Mouse (Mus musculus): Measurements from ENCODE around the gene Inpp4b.
"Not testable (repeated sequence)": the region's sequence is repeated elsewhere in the genome, so short reads cannot be mapped to it uniquely, and the experiment has no call there.

Inpp4b gene

GRCm38 (mm10) chr8:82004158-82004557 is 661.8 kb downstream of the Inpp4b start:
- in situ Hi-C loops (cut with MboI; ENCODE audit: low pct_unique_long_range_greater_than_20kb in 1 of 2, low sequenced_read_pairs in 2 of 2, unreplicated experiment in 1 of 2), result no loop called here

- in situ Hi-C loops (cut with MboI; ENCODE audit: low pct_unique_long_range_greater_than_20kb in 1 of 2, low sequenced_read_pairs in 2 of 2, unreplicated experiment in 1 of 2), result no loop called here
Measured at GRCm38 (mm10) chr8:82005466-82005865, 663.1 kb downstream of the Inpp4b start.

DNA sequence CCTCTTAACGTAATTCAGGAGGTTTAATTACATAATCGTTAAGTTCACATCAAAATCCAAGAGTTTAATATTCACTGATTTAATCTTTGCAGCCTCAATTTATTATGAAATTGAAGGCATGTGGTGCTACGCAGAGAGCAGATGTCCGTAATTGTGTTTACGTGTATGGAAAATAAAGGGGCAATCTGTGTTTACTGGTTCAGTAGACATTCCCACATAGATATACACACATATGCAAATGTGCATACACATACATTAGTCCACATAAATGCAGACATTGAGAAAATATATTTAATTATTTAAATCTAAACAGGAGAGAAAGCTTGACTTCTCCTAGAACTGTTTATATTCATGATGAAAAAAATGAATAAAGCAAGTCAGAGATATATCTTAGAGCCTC is 675.4 kb downstream of the Inpp4b start:
- in situ Hi-C loops (cut with MboI; ENCODE audit: low pct_unique_long_range_greater_than_20kb in 1 of 2, low sequenced_read_pairs in 2 of 2, unreplicated experiment in 1 of 2), result no loop called here

DNA sequence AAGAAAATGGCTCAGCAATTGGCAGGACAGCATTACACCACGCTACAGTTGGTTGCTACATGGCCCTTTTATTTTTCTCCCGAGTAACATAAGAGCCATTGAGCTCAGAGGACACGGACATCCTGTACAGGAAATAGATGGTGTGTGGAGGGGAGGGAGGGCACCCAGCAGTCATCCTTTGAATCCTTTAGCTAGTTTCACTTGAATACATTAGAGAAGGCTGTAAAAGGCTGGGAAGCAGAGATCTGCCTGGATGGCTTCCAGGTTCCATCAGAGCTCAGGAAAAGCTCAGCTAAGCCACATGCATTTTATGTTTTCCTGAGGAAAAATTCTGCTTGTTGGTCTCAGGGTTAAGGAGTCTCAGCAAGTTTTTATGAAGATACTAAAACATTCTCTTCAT is 685.0 kb downstream of the Inpp4b start:
- in situ Hi-C loops (cut with MboI; ENCODE audit: low pct_unique_long_range_greater_than_20kb in 1 of 2, low sequenced_read_pairs in 2 of 2, unreplicated experiment in 1 of 2), result no loop called here

DNA sequence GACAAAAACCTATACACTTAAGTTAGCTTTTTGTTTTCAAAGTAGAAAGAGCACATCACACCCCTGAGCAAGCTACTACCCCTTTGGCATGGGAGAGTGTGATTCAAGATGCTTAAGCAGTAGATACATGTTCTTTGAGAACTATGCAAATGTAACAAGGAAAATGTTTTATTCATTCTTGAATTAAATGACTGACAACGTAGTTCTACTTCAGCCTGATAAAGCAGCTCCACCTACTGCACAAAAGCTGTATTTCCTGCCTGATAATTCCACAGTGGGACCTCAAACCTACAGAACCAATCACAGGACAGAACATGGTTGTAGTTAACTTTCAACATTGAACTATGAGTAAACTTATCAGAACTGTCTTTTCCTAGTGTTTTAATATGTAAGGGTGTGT is 686.5 kb downstream of the Inpp4b start:
- in situ Hi-C loops (cut with MboI; ENCODE audit: low pct_unique_long_range_greater_than_20kb in 1 of 2, low sequenced_read_pairs in 2 of 2, unreplicated experiment in 1 of 2), result no loop called here

DNA sequence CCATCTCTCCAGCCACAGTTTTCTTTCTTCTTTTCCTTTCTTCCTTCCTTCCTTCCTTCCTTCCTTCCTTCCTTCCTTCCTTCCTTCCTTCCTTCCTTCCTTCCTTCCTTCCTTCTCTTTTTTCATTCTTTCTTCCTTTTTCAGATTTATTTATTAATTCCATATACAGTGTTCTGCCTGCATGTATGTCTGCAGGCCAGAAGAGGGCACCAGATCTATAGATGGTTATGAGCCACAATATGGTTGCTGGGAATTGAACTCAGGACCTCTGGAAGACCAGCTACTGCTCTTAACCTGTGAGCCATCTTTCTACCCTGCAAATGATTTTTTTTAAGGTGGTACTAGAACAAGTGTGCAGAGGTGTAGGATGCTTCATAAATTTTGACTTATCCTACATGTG is 689.7 kb downstream of the Inpp4b start:
- in situ Hi-C loops (cut with MboI; ENCODE audit: low pct_unique_long_range_greater_than_20kb in 1 of 2, low sequenced_read_pairs in 2 of 2, unreplicated experiment in 1 of 2), result not testable (repeated sequence)

DNA sequence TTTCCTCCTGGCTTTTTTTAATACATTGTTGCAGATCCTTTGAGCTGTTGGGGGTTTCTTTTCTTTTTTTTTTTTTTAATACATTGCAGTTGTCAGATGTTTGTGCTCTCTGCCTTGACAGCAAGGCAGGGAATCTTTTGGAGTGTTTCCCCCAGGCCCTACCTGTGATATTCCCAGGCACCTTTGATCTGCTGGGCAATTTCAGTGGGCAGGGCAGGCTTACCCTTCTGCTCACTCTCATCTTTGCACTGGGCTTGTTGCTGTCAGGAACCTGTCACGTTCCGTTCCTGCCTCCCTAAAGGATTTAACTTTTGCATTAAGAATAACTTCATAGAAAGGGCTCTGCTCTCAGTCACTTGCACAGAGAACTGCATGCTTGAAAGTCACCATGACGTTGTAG is 711.7 kb downstream of the Inpp4b start:
- in situ Hi-C loops (cut with MboI; ENCODE audit: low pct_unique_long_range_greater_than_20kb in 1 of 2, low sequenced_read_pairs in 2 of 2, unreplicated experiment in 1 of 2), result no loop called here

DNA sequence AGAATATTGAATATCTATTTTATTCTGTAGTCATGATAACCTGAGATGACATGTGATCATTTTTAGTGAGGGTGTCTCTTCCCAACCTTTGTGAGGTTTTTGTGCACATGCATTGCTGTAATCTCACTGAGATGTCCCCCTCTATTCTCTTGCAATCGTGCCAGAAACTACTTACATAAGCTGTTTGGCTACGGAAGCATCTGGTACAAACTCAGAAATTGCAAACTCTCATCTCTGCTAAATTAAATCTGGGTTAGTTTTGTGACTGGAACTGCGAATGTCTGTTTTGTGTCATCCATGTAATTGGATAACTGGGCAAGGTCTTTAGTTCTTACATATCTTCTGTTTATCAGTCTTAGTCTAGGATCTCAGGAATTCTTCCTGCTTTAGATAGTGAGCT is 725.3 kb downstream of the Inpp4b start:
- in situ Hi-C loops (cut with MboI; ENCODE audit: low pct_unique_long_range_greater_than_20kb in 1 of 2, low sequenced_read_pairs in 2 of 2, unreplicated experiment in 1 of 2), result no loop called here

DNA sequence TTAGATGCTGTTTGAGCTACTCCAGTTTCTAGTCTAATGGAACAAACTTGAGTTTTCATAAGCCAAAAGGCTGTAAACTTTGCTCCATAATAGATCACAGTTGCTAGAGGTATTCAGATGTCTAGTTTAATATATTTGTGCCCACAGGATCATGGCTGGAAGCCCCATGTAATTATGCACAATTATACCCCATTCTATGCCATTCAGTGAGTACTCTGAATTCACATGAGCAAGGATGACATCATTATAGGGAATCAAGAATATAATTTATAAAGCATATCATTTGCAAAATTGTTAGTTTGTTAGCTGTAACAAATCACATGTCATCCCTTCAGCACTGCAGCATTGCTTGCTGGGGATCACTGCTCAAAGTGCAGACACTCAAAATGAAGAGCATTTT is 736.9 kb downstream of the Inpp4b start:
- in situ Hi-C loops (cut with MboI; ENCODE audit: low pct_unique_long_range_greater_than_20kb in 1 of 2, low sequenced_read_pairs in 2 of 2, unreplicated experiment in 1 of 2), result no loop called here

- in situ Hi-C loops (cut with MboI; ENCODE audit: low pct_unique_long_range_greater_than_20kb in 1 of 2, low sequenced_read_pairs in 2 of 2, unreplicated experiment in 1 of 2), result not testable (repeated sequence)
Measured at GRCm38 (mm10) chr8:82086631-82087030, 744.3 kb downstream of the Inpp4b start.

DNA sequence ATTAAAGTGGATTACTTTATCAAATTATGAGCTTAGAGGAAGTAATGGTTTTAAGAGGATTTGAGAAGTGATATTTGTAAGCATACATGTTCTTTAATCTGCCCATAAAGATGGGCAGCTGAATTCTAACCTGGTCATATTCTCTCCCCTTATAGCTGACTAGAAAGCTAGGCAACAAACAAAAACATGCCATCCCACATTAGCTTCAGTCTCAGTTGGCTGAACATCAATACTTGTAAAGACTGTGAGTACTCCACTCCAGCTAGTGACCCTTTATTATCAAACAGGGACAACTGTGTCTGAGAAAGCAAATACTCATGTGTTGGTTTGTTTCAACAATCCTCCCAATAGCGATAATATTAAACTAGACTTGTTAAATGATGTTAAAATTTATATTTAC is 748.5 kb downstream of the Inpp4b start:
- in situ Hi-C loops (cut with MboI; ENCODE audit: low pct_unique_long_range_greater_than_20kb in 1 of 2, low sequenced_read_pairs in 2 of 2, unreplicated experiment in 1 of 2), result no loop called here

DNA sequence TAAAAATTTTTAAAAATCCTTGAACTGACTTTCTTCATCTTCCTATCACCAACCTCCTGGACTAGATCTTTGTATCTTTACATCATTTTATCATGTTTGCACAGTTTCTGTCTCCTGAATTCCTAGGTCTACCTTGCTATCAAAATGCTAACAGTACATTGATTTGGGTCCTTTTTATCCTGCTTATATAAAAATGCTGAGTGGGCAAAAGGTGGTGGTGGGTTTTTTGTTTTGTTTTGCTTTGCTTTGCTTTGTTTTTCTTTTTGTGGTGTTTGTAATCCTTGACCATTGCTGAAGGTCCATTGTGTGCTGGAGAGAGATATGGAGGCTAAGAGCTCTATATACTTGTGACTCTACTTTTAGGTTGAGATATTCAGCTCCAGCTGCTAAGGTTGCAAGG is 750.9 kb downstream of the Inpp4b start:
- in situ Hi-C loops (cut with MboI; ENCODE audit: low pct_unique_long_range_greater_than_20kb in 1 of 2, low sequenced_read_pairs in 2 of 2, unreplicated experiment in 1 of 2), result no loop called here

- in situ Hi-C loops (cut with MboI; ENCODE audit: low pct_unique_long_range_greater_than_20kb in 1 of 2, low sequenced_read_pairs in 2 of 2, unreplicated experiment in 1 of 2), result no loop called here
Measured at GRCm38 (mm10) chr8:82104560-82104959, 762.2 kb downstream of the Inpp4b start.

DNA sequence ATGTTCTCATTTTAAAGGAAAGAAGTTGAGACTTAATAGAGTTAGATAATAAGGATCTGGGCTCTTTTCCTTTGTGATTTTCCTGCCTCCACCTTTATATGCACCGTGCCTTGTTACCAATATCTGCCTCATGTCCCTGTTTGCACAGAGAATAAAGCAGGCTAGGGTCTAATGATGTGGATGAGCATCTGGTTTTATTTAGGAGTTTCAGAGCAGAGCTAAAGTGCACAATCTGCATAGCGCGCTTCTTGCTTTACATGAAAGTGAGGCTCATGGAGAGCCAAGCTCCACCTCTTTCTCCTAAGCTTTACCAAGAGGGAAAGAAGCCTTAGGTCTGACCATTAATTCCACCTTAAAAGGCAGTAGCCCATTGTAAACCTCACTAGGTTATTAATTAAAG is 763.8 kb downstream of the Inpp4b start:
- in situ Hi-C loops (cut with MboI; ENCODE audit: low pct_unique_long_range_greater_than_20kb in 1 of 2, low sequenced_read_pairs in 2 of 2, unreplicated experiment in 1 of 2), result no loop called here

- in situ Hi-C loops (cut with MboI; ENCODE audit: low pct_unique_long_range_greater_than_20kb in 1 of 2, low sequenced_read_pairs in 2 of 2, unreplicated experiment in 1 of 2), result no loop called here
Measured at GRCm38 (mm10) chr8:82150272-82150671, 807.9 kb downstream of the Inpp4b start.

DNA sequence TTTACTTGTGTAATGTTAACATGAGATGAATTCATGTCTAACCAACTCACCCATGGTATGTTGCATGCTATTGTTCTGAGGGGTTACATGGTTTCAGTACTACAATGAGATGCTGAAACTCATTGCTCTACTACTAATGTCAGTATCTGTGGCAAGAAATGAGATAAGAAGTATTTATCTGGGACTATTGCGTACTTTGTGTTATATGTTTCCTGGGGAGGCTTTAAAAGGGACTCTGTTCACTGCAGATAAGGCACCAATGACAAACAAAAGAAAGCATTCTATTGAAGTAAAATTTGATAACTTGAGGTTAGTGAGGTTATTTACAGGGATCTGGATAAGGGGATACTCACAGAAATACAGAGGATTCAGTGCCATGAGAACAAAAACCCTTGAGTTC is 815.6 kb downstream of the Inpp4b start:
- in situ Hi-C loops (cut with MboI; ENCODE audit: low pct_unique_long_range_greater_than_20kb in 1 of 2, low sequenced_read_pairs in 2 of 2, unreplicated experiment in 1 of 2), result no loop called here
